Mouse (Mus musculus) kidney, adult 2 months (tissue): ENCODE measurements around the gene Rb1.

Experiments
- CTCF ChIP-seq: fragments of 200-500 bp; conservative IDR thresholded peaks from 2 replicates; pipeline ENCODE4 v1.5.1; 2011; ENCODE audit warnings: low read depth, mild to moderate bottlenecking, control low read depth, low read length, moderate library complexity, mixed read lengths; ENCODE audit not compliant: insufficient read depth, insufficient read length
- POLR2A ChIP-seq: fragments of 200-500 bp; IDR thresholded peaks from one replicate; pipeline ENCODE4 v1.6.1; 2011; ENCODE audit warnings: low read depth, low read length, control low read depth

DNA sequence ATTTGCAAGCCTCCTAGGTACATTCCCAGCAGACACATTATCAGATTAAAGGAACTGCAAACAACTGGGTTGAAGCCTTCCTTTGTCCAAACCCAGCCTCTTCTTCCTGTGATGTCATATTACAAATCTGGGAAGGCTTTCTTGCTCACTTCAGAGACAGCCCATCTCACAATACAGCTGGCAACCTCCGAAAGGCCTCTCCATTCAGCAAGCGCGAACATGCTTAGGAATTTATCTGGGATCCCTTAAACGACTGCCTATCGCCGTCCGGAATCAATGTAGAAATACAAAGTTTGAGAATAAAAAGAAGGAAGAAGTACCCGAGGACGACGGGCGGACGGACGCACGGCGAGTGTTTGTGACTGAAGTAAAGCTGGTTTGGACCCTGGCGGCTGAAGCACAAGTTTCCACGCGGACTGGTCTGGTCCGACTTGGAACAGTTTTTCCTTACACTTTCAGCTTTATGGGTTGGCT is 87.7 kb downstream of the Rb1 start, which contains the start of gene Lpar6:
- TF ChIP-seq CTCF (no peak), POLR2A (no peak)
